Mouse (Mus musculus) monocyte, adult 2 months (primary cell): ENCODE data around the gene Ssh2.

Experiments used
- DNase-seq, 2 experiments: peaks; one replicate each; pipeline ENCODE4 v3.0.0; 2022; ENCODE audit warnings: low spot score in 2 of 2, low read depth in 1 of 2

Ssh2 gene

DNA sequence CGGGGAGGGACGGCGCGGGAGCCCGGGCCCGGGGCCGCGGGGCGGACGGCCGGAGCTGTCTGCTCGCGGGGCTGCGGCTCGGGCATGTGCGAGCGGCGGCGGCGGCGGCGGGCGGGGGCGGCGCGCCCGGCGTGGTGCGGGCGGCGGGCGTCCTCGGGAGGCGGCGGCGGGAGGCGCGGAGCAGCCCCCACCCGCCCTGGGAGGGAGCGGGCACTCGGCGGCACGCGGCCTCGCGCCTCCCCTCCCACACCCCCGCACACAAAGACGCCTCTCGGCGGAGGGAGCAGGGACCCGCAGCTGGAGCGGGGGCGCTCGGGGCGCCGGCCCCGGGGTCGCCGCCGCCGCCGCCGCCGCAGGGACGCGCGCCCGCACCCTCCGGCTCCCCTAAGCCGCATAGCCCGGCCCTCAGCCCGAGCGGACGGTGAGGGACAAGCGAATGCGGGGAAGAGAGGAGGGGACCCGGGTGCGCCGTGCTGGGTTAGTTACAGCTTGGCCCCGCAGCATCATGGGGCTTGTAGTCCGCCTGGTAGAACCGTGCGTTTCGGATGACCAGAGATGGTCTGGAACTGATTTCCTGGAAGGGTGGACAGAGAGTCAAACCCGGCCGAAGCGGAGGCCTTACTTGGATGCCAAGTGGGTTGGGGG, 273.6 kb downstream of the Ssh2 start, which contains the start of gene Ankrd13b:
Gene Ankrd13b (minus strand): TSS at position 88 of the 645 bp plus-strand sequence.
- no peak for DNase-seq

DNA sequence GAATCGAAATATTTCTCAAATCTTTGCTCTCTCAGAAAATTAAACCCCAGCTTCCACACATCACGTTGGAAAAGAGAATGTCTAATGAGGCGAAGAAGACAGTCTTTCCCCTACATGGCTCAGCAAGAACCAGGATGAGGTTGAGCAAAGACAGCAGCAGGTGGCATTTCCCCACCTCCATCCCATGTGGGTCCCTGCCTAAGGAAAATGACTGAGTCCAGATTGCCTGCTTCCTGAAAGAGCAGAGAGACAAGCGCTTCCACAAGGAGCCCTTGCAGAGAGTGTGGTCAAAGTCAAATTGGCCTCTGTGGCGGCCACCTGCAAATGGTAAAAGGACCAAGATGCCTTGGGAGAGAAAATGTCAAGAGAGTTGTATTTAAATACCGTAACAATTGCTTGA, 274.4 kb downstream of the Ssh2 start:
- no peak for DNase-seq

DNA sequence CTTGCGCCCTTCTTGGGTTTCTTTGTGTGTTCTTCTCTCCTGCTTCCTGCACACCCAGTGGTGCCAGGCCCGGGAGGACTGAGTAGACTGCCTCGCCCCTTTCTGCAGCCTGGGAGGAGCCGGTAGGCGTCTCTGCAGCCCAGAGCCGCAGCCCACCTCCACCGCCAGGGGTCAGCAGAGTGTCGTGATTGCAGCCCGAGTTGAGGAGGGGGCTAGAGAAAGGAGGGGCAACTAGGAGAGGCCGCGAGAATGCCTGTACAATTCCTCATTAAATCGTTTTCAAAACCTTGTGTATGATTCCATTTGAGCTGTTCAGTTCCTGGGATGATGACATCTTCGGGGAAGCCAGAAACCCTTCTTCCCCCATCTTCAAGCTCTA, 275.0 kb downstream of the Ssh2 start:
- DNase-seq: peak in 1 of 2 experiments; percentile 70

DNA sequence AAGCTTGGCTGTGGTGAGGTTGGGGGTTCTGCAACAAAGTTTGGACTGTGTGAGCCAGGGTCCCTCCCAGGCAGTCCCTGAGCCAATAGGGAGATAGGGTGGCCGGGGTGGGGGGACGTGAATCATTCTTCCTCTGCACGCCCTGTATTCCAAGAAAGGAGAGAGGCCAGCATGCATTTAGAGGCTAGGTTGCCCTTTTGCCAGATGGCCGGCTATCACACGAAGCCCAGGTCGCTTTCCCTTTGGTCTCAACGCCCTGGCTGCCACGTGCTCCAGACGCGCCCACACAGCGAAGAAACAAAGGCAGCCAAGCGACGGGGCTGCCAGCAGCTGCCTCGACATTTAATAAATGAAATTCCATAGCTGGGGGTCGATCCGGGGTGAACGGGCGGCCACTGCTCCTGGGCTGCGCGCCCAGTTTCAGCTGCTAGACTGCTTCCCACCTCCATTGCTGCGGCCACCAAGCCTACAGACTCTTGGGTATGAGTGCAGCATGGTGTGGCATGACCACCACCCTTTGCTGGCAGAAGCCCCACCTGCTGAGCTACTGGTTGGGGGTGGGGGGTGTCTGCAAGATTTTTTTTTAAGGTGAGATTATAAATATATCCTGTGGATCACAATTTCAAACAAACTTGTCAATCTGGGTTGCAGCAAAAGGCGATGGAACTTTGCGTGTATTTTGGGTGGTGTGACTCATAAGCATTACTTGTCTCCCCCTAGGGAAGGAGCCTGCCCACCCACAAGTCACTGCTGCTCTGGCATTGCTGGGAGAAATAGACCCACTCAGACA, 275.6 kb downstream of the Ssh2 start:
- no peak for DNase-seq

GRCm38 (mm10) chr11:77492311-77492871, 276.3 kb downstream of the Ssh2 start:
- DNase-seq: no peak

DNA sequence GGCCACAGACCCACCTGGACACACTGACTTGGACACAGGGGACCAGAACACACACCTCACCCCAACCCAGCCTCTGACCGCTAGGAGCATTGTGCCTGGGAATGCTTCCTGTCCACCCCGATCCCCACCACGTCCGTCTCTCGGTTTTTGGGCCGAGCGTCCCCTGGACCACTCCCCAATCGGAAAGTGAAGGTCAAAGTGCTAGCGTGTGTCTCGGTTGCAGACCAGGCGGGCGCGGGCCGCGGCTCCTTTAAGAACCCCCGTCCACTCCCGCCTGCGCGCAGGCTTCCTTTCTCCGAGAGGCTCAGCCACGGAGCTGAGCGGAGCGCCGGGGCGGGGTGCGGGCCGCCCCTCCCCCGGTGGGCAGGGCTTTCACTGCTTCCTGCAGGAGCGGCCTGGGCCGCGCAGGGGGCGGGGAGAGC, 276.8 kb downstream of the Ssh2 start:
- peak; percentile 56 to 76 for DNase-seq

DNA sequence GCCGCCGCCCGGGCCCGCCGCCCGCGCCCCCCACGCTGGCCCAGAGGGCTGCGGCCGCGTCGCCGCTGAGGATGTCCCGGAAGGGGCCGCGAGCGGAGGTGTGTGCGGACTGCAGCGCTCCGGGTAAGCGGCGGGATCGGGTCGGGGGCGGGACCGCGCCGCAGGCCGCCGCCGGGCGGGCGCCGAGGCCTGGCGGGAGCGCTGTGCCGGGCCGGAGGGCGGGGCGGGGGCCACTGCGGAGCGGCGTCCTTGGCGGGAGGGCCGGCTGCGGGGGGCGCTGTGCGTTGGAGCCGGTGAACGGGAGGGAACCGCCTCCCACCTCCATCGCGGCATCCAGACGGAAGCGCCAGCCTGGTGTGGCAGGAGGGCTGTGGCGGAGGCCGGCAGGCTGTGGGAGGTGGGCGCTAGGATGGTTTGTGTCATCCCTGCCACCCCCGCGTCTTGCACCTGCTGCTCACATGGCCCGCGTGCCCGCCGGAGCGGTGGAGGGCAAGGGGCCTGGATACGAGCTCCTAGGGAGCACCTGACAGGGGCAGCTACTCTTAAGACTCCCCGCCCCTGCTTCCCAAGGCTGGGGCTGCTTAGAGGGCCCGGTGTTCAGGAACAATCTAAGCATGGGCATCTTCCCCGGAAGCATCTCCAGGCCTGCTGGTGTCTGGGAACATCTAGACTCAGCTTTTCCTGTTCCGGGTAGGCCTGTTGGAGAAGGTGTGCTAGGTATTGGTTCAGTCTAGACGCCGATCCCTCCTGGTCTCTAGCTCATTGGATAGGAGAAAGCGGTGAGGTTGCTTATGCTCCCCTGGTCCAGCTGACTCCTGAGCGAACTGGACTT, 277.6 kb downstream of the Ssh2 start, which contains the start of gene Git1:
Gene Git1 (plus strand): TSS at position 51 of the 832 bp plus-strand sequence.
- DNase-seq: no peak

DNA sequence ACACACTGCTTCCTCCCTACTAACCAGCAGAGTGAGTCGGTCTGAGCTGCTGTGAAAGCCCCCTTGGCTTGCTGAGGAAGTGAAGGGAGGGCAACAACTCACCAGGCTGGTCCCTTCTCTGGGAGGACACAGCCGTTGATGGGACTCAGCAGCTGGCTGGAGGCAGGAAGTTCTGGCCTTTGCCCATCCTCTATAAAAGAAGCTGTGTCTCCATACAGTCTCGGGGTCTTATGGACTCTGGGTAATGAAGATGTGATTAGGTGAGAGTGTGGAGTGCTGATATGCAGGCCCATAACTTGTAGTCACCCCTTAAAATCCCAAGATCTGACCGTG, 278.2 kb downstream of the Ssh2 start:
- no peak for DNase-seq

DNA sequence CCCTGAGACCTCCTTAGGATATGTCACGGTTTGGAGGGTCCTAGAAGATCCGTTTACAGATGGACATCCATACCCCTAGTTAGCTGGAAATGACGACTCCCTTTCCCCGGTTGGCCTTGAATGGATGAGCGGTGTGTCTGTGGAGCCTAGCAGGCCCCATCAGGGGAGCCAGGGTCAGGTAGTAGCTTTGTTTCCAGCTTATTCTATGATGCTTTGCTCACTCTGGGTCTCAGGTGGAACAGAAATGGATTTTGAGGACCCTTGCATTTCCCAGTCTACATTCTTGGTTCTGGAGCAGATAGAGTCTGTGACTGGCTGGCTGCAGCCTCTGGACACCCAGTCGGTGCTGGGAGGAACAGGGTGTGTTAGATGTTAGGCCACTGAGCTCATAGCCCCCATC, 278.7 kb downstream of the Ssh2 start:
- no peak for DNase-seq

- DNase-seq: no peak
These were observed 279.4 kb downstream of the Ssh2 start for GRCm38 (mm10) chr11:77495507-77495906.

DNA sequence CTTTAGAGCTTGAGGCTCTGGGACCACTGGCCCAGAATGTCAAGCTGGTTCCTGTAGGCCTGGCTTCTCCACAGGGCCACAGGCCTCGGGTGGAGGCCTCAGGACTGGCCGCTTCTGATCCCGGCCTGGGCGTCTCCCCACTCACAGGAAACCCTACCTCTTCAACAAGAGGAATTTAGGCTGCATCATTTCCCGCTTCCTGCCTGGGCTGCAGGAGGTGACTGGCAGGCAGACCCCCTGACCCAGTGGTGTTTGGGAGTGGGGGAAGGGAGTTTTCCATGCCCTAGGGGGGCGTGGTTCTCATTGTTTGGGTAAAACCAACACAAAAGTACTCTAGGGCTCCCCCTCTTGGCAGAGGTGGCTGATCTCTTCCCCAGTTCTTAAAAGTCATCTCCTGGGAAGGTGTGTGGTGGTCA, 281.3 kb downstream of the Ssh2 start:
- no peak for DNase-seq

- DNase-seq: no peak
These were observed 281.8 kb downstream of the Ssh2 start for GRCm38 (mm10) chr11:77497851-77498250.

DNA sequence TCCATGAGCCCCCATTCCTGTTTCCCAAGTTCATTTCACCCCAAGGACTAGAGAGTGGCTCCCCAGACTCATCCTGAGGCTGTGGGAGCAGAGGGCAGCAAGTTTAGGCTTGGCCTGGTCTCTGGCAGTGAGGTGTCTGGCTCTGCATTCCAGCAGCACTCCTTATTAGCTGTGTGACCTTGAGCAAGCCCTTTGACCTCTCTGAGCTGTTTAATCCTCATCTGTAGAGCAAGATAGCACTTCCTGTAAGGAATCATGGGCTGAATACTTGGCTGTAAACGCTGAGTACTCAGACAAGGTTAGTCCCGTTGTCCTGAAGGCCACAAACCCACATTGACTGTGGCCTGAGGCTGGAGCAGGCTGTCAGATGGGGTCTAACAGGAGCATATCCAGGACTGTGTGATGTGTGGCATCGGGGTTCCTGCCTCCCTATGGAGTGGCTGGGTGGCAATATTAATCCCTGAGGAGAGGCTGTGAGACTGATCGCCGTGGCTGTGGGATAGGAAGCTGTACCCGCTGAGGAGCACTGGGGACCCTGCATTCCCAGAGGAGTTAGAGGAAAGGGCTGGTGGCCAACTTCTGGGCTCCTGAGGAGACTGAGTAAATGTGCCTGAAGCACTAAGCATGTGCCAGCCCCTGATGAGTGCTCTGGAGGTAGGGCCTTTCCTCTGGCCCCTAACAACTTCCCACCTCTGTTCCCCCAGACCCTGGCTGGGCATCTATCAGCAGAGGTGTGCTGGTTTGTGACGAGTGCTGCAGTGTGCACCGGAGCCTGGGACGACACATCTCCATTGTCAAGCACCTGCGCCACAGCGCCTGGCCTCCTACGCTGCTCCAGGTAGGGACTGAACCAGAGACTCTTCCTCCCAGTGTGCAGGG, 282.4 kb downstream of the Ssh2 start:
- no peak for DNase-seq

DNA sequence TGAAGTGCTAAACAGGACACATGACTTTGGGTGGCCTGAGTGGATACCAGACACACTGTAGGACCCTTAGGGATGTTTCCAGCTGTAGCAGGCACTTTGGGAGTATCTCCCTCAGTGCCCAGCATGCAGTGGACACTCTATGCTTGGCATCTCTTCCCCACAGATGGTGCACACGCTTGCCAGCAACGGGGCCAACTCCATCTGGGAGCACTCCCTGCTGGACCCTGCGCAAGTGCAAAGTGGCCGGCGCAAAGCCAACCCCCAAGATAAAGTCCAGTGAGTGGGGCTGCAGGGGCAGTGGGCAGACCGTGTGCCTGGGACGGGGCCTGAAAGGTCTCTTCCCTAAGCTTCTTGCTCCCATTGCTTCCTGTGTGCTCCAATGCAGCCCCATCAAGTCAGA, 283.3 kb downstream of the Ssh2 start:
- DNase-seq: no peak

GRCm38 (mm10) chr11:77500361-77501325, 284.6 kb downstream of the Ssh2 start:
- DNase-seq: no peak

DNA sequence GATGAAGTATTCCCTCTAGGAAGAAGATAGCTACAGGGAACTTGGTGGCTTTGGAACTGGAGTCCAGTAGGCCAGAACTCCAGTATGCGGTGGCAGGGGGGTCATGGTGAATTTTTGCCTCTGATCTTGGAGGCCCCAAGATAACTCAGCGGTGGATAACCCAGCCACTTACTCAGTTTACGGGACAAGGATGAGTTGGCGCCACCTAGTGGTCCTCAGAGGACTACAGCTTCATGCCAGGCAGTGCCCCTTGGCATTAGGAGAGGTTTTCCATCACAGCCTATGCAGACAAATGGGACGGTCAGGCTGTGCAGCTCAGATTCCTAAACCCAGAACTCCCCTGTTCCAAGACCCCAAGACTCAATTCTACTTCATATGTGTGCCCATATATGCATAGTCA, 285.3 kb downstream of the Ssh2 start:
- DNase-seq: peak in 1 of 2 experiments; percentile 60

- DNase-seq: no peak
These were observed 285.9 kb downstream of the Ssh2 start for GRCm38 (mm10) chr11:77501971-77502370.

- DNase-seq: no peak
These were observed 286.4 kb downstream of the Ssh2 start for GRCm38 (mm10) chr11:77502481-77502880.

GRCm38 (mm10) chr11:77503511-77503910, 287.4 kb downstream of the Ssh2 start:
- DNase-seq: no peak
